ENCODE assay signal across 23 mouse cellular contexts in genomic region chr3:21020946-21021345, GRCm38 (mm10).
A peak's percentile ranks its signal among the peaks of the same experiment; 100 is the strongest.
DNase-seq lines count a peak whose midpoint lies in the region; ATAC-seq and TF ChIP-seq lines count a peak whose summit lies in the region.
"Had no signal": no experiment of that assay in that cellular context is flagged by ENCODE, and none has a peak within 500 bp of the region (broad histone marks: within the 10 kb centered on the region; RNA-seq: fewer than 3 reads in every experiment).

No protein-coding gene starts in this region.

- no peak for TF ChIP-seq CTCF in left cerebral cortex, adult 2 months (IDR thresholded peaks at IDR 0.05)
- no peak for TF ChIP-seq CTCF in kidney, adult 2 months (conservative IDR thresholded peaks at IDR 0.05; ENCODE audit: insufficient read depth, insufficient read length, low read depth, low read length)

- no peaks in the 10 kb centered on the region for H3K36me3 ChIP-seq in forebrain, embryonic 13.5 days (ENCODE audit: poor library complexity, severe bottlenecking)
- H3K36me3 ChIP-seq in forebrain, embryonic 10.5 days (replicated peaks), result no peaks in the 10 kb centered on the region
- H3K36me3 ChIP-seq in forebrain, embryonic 16.5 days (ENCODE audit: control insufficient read depth, insufficient read depth), result no peaks in the 10 kb centered on the region
- no peaks in the 10 kb centered on the region for H3K36me3 ChIP-seq in kidney, adult 2 months (ENCODE audit: control insufficient read depth, insufficient read depth, low read length)
- H3K36me3 ChIP-seq: embryonic facial prominence, embryonic 12.5 days; heart, embryonic 13.5 days; hindbrain, embryonic 13.5 days; intestine, embryonic 15.5 days; kidney, embryonic 15.5 days; limb, embryonic 10.5 days; liver, embryonic 12.5 days had no signal

- H3K4me2 ChIP-seq in forebrain, embryonic 13.5 days, result no peak overlapping the region
- H3K4me2 ChIP-seq in forebrain, embryonic 16.5 days (ENCODE audit: low read length), result no peak overlapping the region
- H3K4me2 ChIP-seq: embryonic facial prominence, embryonic 12.5 days; heart, embryonic 13.5 days; hindbrain, embryonic 13.5 days; intestine, embryonic 15.5 days; kidney, embryonic 15.5 days; liver, embryonic 12.5 days; lung, embryonic 14.5 days had no signal

- H3K4me1 ChIP-seq in forebrain, embryonic 13.5 days, result no peaks in the 10 kb centered on the region
- H3K4me1 ChIP-seq in forebrain, embryonic 10.5 days, result no peaks in the 10 kb centered on the region
- H3K4me1 ChIP-seq in forebrain, embryonic 16.5 days (replicated peaks; ENCODE audit: control insufficient read depth, insufficient read depth, low read length), result no peaks in the 10 kb centered on the region
- no peaks in the 10 kb centered on the region for H3K4me1 ChIP-seq in kidney, adult 2 months (ENCODE audit: control insufficient read depth, insufficient read depth, low read length)
- H3K4me1 ChIP-seq: embryonic facial prominence, embryonic 12.5 days; hindbrain, embryonic 13.5 days; intestine, embryonic 15.5 days; kidney, embryonic 15.5 days; limb, embryonic 10.5 days; liver, embryonic 12.5 days had no signal

- H3K9ac ChIP-seq in forebrain, embryonic 13.5 days, result no peak overlapping the region
- H3K9ac ChIP-seq in forebrain, embryonic 16.5 days (replicated peaks; ENCODE audit: low read depth, low read length), result no peak overlapping the region
- H3K9ac ChIP-seq: embryonic facial prominence, embryonic 12.5 days; heart, embryonic 13.5 days; hindbrain, embryonic 13.5 days; intestine, embryonic 15.5 days; kidney, embryonic 15.5 days; liver, embryonic 12.5 days; lung, embryonic 14.5 days had no signal

- no peak for TF ChIP-seq POLR2A in kidney, adult 2 months (IDR thresholded peaks at IDR 0.05; ENCODE audit: low read depth, low read length)

- H3K27me3 ChIP-seq in forebrain, embryonic 13.5 days, result no peaks in the 10 kb centered on the region
- no peaks in the 10 kb centered on the region for H3K27me3 ChIP-seq in forebrain, embryonic 10.5 days (ENCODE audit: poor library complexity, severe bottlenecking)
- H3K27me3 ChIP-seq in forebrain, embryonic 16.5 days (replicated peaks; ENCODE audit: control insufficient read depth, insufficient read depth, low read length), result no peaks in the 10 kb centered on the region
- H3K27me3 ChIP-seq in kidney, adult 2 months (replicated peaks; ENCODE audit: control insufficient read depth, insufficient read depth, low read length), result no peaks in the 10 kb centered on the region
- H3K27me3 ChIP-seq: CH12.LX; embryonic facial prominence, embryonic 12.5 days; heart, embryonic 13.5 days; hindbrain, embryonic 13.5 days; intestine, embryonic 15.5 days; kidney, embryonic 15.5 days; liver, embryonic 12.5 days had no signal

- no peak for DNase-seq in forebrain, embryonic 10.5 days (ENCODE audit: extremely low spot score, low spot score)
- no peak for DNase-seq in left cerebral cortex, adult 2 months (ENCODE audit: extremely low spot score in 1 of 2, low spot score in 2 of 2)
- DNase-seq in left cerebral cortex, postnatal 4 days, result no peak
- peak; percentile 7 to 24 for DNase-seq in layer of hippocampus, postnatal 10 days (ENCODE audit: low spot score in 2 of 2)
- DNase-seq in kidney, postnatal 14 days, result no peak
- no peak for DNase-seq in kidney, adult 2 months
- DNase-seq: adrenal gland, postnatal 14 days; cerebellum, adult 18-20 months; gastrocnemius, adult 2 months; lung, embryonic 14.5 days; lung, postnatal 4 days; right cerebral cortex, postnatal 4 days; thymus, postnatal 14 days had no signal

- H3K27ac ChIP-seq in forebrain, embryonic 13.5 days, result no peak overlapping the region
- no peak overlapping the region for H3K27ac ChIP-seq in forebrain, embryonic 10.5 days
- peak overlapping the region; percentile 61 for H3K27ac ChIP-seq in left cerebral cortex, adult 2 months
- no peak overlapping the region for H3K27ac ChIP-seq in forebrain, embryonic 16.5 days (ENCODE audit: low read length)
- no peak overlapping the region for H3K27ac ChIP-seq in kidney, adult 2 months (ENCODE audit: insufficient read depth, low read depth, low read length)
- H3K27ac ChIP-seq: embryonic facial prominence, embryonic 12.5 days; gastrocnemius, adult 2 months; heart, embryonic 13.5 days; hindbrain, embryonic 13.5 days; intestine, embryonic 15.5 days; kidney, embryonic 15.5 days; limb, embryonic 10.5 days; liver, embryonic 12.5 days had no signal

- no peaks in the 10 kb centered on the region for H3K9me3 ChIP-seq in forebrain, embryonic 13.5 days (replicated peaks)
- no peaks in the 10 kb centered on the region for H3K9me3 ChIP-seq in forebrain, embryonic 10.5 days
- no peaks in the 10 kb centered on the region for H3K9me3 ChIP-seq in forebrain, embryonic 16.5 days (ENCODE audit: control insufficient read depth, low read length)
- H3K9me3 ChIP-seq: embryonic facial prominence, embryonic 12.5 days; heart, embryonic 13.5 days; hindbrain, embryonic 13.5 days; intestine, embryonic 15.5 days; kidney, embryonic 15.5 days; limb, embryonic 10.5 days; liver, embryonic 12.5 days had no signal

- peak; percentile 41; the same call in 1 of the 2 replicates for ATAC-seq in forebrain, embryonic 13.5 days
- peak; percentile 77 for ATAC-seq in forebrain, embryonic 16.5 days
- ATAC-seq: intestine, embryonic 15.5 days; liver, embryonic 12.5 days had no signal

- WGBS in forebrain, embryonic 13.5 days, result 75% methylated on average over 1 of the region's 1 CpGs
- 81% methylated on average over 1 of the region's 1 CpGs for WGBS in forebrain, embryonic 10.5 days
- WGBS in forebrain, embryonic 16.5 days, result 49% methylated on average over 1 of the region's 1 CpGs
- WGBS in kidney, adult 2 months, result 65% methylated on average over 1 of the region's 1 CpGs

- no peak overlapping the region for H3K4me3 ChIP-seq in forebrain, embryonic 13.5 days
- H3K4me3 ChIP-seq in forebrain, embryonic 10.5 days, result no peak overlapping the region
- no peak overlapping the region for H3K4me3 ChIP-seq in left cerebral cortex, adult 2 months
- H3K4me3 ChIP-seq in forebrain, embryonic 16.5 days (replicated peaks; ENCODE audit: low read length), result no peak overlapping the region
- H3K4me3 ChIP-seq in kidney, adult 2 months (ENCODE audit: insufficient read depth, low read depth, low read length), result no peak overlapping the region
- H3K4me3 ChIP-seq: embryonic facial prominence, embryonic 12.5 days; gastrocnemius, adult 2 months; heart, embryonic 13.5 days; hindbrain, embryonic 13.5 days; intestine, embryonic 15.5 days; kidney, embryonic 15.5 days; limb, embryonic 10.5 days; liver, embryonic 12.5 days had no signal

- intact Hi-C loops in left cerebral cortex, adult 2 months (cut with DNase I), result loop anchor here (5.0 to 10.0 kb wide), 3 partner anchors 126 to 464 kb away; no protein-coding TSS in a partner anchor
- intact Hi-C loops in left cerebral cortex, postnatal 4 days (cut with DNase I), result no loop called here

Comparison
In these comparisons a context has a peak if more than half of its experiments do, and no peak if none do; other contexts are left out.
1. DNase-seq: peak in layer of hippocampus, postnatal 10 days (2 of 2); none in forebrain, embryonic 10.5 days (single experiment), left cerebral cortex, adult 2 months (0 of 2), left cerebral cortex, postnatal 4 days (single experiment), kidney, postnatal 14 days (single experiment) and kidney, adult 2 months (single experiment).